Mouse (Mus musculus) limb, embryonic 13.5 days (tissue): ENCODE measurements around the gene Decr2. TPM values are rescaled to one million over a fixed set of nuclear protein-coding genes. Genes with fewer than 3 reads are reported as not detected.
"Not testable (repeated sequence)": the region's sequence is repeated elsewhere in the genome, so short reads cannot be mapped to it uniquely, and the experiment has no call there.

Source experiments
- ATAC-seq: fragments of 200-750 bp; cut with Nextera tagmentation; 2 replicates; pipeline ENCODE4 v1.8.0; 2017; ENCODE audit warnings: low read depth, moderate number of reproducible peaks, moderate TSS enrichment; ENCODE audit not compliant: low FRiP score
- H3K27ac ChIP-seq: fragments of 300-500 bp; sonication (generic); 2 replicates; pipeline ENCODE4 v1.5.1; 2015; ENCODE audit warnings: inconsistent platforms, mild to moderate bottlenecking, moderate library complexity
- H3K27me3 ChIP-seq: fragments of 300-500 bp; sonication (generic); 2 replicates; pipeline ENCODE4 v1.6.1; 2015; ENCODE audit warnings: mild to moderate bottlenecking, inconsistent platforms
- H3K36me3 ChIP-seq: fragments of 300-500 bp; sonication (generic); 2 replicates; pipeline ENCODE4 v1.6.1; 2015; ENCODE audit warnings: inconsistent platforms, mild to moderate bottlenecking, moderate library complexity
- H3K4me1 ChIP-seq: fragments of 300-500 bp; sonication (generic); 2 replicates; pipeline ENCODE4 v1.6.1; 2015; ENCODE audit warnings: inconsistent platforms
- H3K4me2 ChIP-seq: fragments of 300-500 bp; sonication (generic); replicated peaks from 2 replicates; pipeline ENCODE4 v1.6.1; 2015; ENCODE audit warnings: inconsistent platforms, mild to moderate bottlenecking, moderate library complexity
- H3K4me3 ChIP-seq: fragments of 300-500 bp; sonication (generic); 2 replicates; pipeline ENCODE4 v1.5.1; 2015; ENCODE audit warnings: moderate library complexity, mild to moderate bottlenecking, inconsistent platforms
- H3K9ac ChIP-seq: fragments of 300-500 bp; sonication (generic); 2 replicates; pipeline ENCODE4 v1.6.1; 2015; ENCODE audit warnings: mild to moderate bottlenecking, inconsistent platforms
- H3K9me3 ChIP-seq: fragments of 300-500 bp; sonication (generic); 2 replicates; pipeline ENCODE4 v1.6.1; 2016; ENCODE audit warnings: inconsistent platforms
- WGBS: fragments of 180-500 bp; shearing (Covaris S2); methylation state at CpG from one replicate; pipeline ENCODE4 v1.1.7; 2015; 5-methylcytosine and 5-hydroxymethylcytosine counted together
- polyA plus RNA-seq: library from polyadenylated mRNA; unstranded; fragments of >200 nt; fragmentation: Nextera tagmentation; extraction: Ambion mirVana; gene quantifications from 2 replicates; pipeline ENCODE4 v1.2.1, GENCODE M21; 2015

Gene Decr2
- polyA plus RNA-seq, 1 experiment from 2014 or later, result 36.2 TPM

- no peak overlapping the region for H3K4me2 ChIP-seq
- 0 out of 2 replicates have a peak, but pooled peaks cover 2% of the 10 kb centered on the region for H3K27me3 ChIP-seq
- no peaks in the 10 kb centered on the region for H3K9me3 ChIP-seq
- no peak overlapping the region for H3K27ac ChIP-seq
- H3K36me3 ChIP-seq, result peaks cover 29% of the 10 kb centered on the region; the same call in 1 of the 2 replicates
- no peak overlapping the region for H3K4me3 ChIP-seq
- ATAC-seq, result no peak
- peaks cover 20% of the 10 kb centered on the region for H3K4me1 ChIP-seq
- no peak overlapping the region for H3K9ac ChIP-seq
- 95% methylated on average over 4 of the region's 4 CpGs for WGBS
These were observed 38.1 kb downstream of the Decr2 start for GRCm38 (mm10) chr17:26052074-26052473.

GRCm38 (mm10) chr17:26048118-26048517 is 42.0 kb downstream of the Decr2 start:
- Histone ChIP-seq H3K4me1 (peaks cover 10% of the 10 kb centered on the region), H3K27me3 (0 out of 2 replicates have a peak, but pooled peaks cover 2% of the 10 kb centered on the region), H3K4me3 (no peak overlapping the region), H3K27ac (no peak overlapping the region), H3K36me3 (peaks cover 17% of the 10 kb centered on the region; the same call in 1 of the 2 replicates), H3K4me2 (no peak overlapping the region), H3K9ac (no peak overlapping the region), H3K9me3 (no peaks in the 10 kb centered on the region)
- ATAC-seq, result no peak
- 86% methylated on average over 8 of the region's 8 CpGs for WGBS

GRCm38 (mm10) chr17:26046253-26046997 is 43.7 kb downstream of the Decr2 start:
- Histone ChIP-seq H3K4me2 (no peak overlapping the region), H3K4me1 (peaks cover 10% of the 10 kb centered on the region), H3K36me3 (peaks cover 9% of the 10 kb centered on the region; the same call in 1 of the 2 replicates), H3K4me3 (no peak overlapping the region), H3K27me3 (no peaks in the 10 kb centered on the region), H3K27ac (no peak overlapping the region), H3K9me3 (no peaks in the 10 kb centered on the region), H3K9ac (no peak overlapping the region)
- ATAC-seq, result no peak
- WGBS, result 56% methylated on average over 10 of the region's 10 CpGs

GRCm38 (mm10) chr17:26045285-26045684 is 44.9 kb downstream of the Decr2 start:
- Histone ChIP-seq H3K36me3 (peaks cover 4% of the 10 kb centered on the region; the same call in 1 of the 2 replicates), H3K9me3 (no peaks in the 10 kb centered on the region), H3K27ac (no peak overlapping the region), H3K4me1 (peaks cover 10% of the 10 kb centered on the region), H3K9ac (no peak overlapping the region), H3K27me3 (no peaks in the 10 kb centered on the region), H3K4me3 (no peak overlapping the region), H3K4me2 (no peak overlapping the region)
- 58% methylated on average over 4 of the region's 4 CpGs for WGBS
- ATAC-seq, result no peak

GRCm38 (mm10) chr17:26043249-26043636 is 46.9 kb downstream of the Decr2 start:
- WGBS, result 72% methylated on average over 5 of the region's 5 CpGs

GRCm38 (mm10) chr17:26042599-26043248 is 47.4 kb downstream of the Decr2 start:
- H3K4me2 ChIP-seq, result no peak overlapping the region
- H3K4me1 ChIP-seq, result peaks cover 10% of the 10 kb centered on the region
- ATAC-seq, result no peak
- 81% methylated on average over 13 of the region's 13 CpGs for WGBS
- no peaks in the 10 kb centered on the region for H3K27me3 ChIP-seq
- no peak overlapping the region; the same call in 1 of the 2 replicates for H3K9ac ChIP-seq
- peak overlapping the region; percentile 28; the same call in 1 of the 2 replicates for H3K27ac ChIP-seq
- H3K4me3 ChIP-seq, result no peak overlapping the region
- H3K9me3 ChIP-seq, result no peaks in the 10 kb centered on the region
- H3K36me3 ChIP-seq, result peaks cover 4% of the 10 kb centered on the region; the same call in 1 of the 2 replicates

More at GRCm38 (mm10) chr17:26043249-26043636, 46.9 kb downstream of the Decr2 start:
- Histone ChIP-seq H3K27me3 (no peaks in the 10 kb centered on the region), H3K27ac (peak overlapping the region; percentile 28; the same call in 1 of the 2 replicates), H3K36me3 (peaks cover 4% of the 10 kb centered on the region; the same call in 1 of the 2 replicates), H3K9ac (no peak overlapping the region; the same call in 1 of the 2 replicates), H3K4me1 (peaks cover 10% of the 10 kb centered on the region), H3K4me3 (no peak overlapping the region), H3K4me2 (no peak overlapping the region), H3K9me3 (no peaks in the 10 kb centered on the region)
- ATAC-seq, result no peak

- Histone ChIP-seq H3K4me1 (peaks cover 7% of the 10 kb centered on the region; the same call in 1 of the 2 replicates), H3K27me3 (no peaks in the 10 kb centered on the region), H3K9ac (no peak overlapping the region), H3K27ac (no peak overlapping the region), H3K9me3 (no peaks in the 10 kb centered on the region), H3K4me3 (no peak overlapping the region), H3K36me3 (peaks cover 8% of the 10 kb centered on the region), H3K4me2 (no peak overlapping the region)
- no peak for ATAC-seq
- 49% methylated on average over 9 of the region's 9 CpGs for WGBS
These were observed 48.9 kb downstream of the Decr2 start for GRCm38 (mm10) chr17:26041111-26041802.

- not testable (repeated sequence) for H3K9ac ChIP-seq, ATAC-seq
These were observed 49.4 kb downstream of the Decr2 start for GRCm38 (mm10) chr17:26040711-26041110.

GRCm38 (mm10) chr17:26032037-26032436 is 58.1 kb downstream of the Decr2 start:
- 76% methylated on average over 6 of the region's 6 CpGs for WGBS
- 0 out of 2 replicates have a peak, but pooled peaks cover 8% of the 10 kb centered on the region for H3K4me1 ChIP-seq
- H3K36me3 ChIP-seq, result peaks cover 59% of the 10 kb centered on the region
- ATAC-seq, result no peak
- H3K9me3 ChIP-seq, result no peaks in the 10 kb centered on the region
- no peaks in the 10 kb centered on the region for H3K27me3 ChIP-seq
- H3K4me2 ChIP-seq, result no peak overlapping the region
- no peak overlapping the region for H3K4me3 ChIP-seq
- no peak overlapping the region for H3K9ac ChIP-seq
- no peak overlapping the region for H3K27ac ChIP-seq

More at GRCm38 (mm10) chr17:26040711-26041110, 49.4 kb downstream of the Decr2 start:
- not testable (repeated sequence) for H3K4me3 ChIP-seq, H3K4me2 ChIP-seq, H3K4me1 ChIP-seq, H3K9me3 ChIP-seq, H3K27me3 ChIP-seq, H3K27ac ChIP-seq
- 90% methylated on average over 8 of the region's 8 CpGs for WGBS
- H3K36me3 ChIP-seq, result peaks cover 13% of the 10 kb centered on the region

GRCm38 (mm10) chr17:26031583-26031982 is 58.6 kb downstream of the Decr2 start:
- H3K36me3 ChIP-seq, result peaks cover 60% of the 10 kb centered on the region
- 0 out of 2 replicates have a peak, but pooled peaks cover 8% of the 10 kb centered on the region for H3K4me1 ChIP-seq
- no peaks in the 10 kb centered on the region for H3K27me3 ChIP-seq
- ATAC-seq, result no peak
- H3K9me3 ChIP-seq, result no peaks in the 10 kb centered on the region
- no peak overlapping the region for H3K4me3 ChIP-seq
- no peak overlapping the region for H3K27ac ChIP-seq
- no peak overlapping the region for H3K9ac ChIP-seq
- WGBS, result 94% methylated on average over 5 of the region's 5 CpGs
- no peak overlapping the region for H3K4me2 ChIP-seq
